Mouse (Mus musculus): ENCODE measurements around the gene Card10. TPM values are rescaled to one million over a fixed set of nuclear protein-coding genes. Genes with fewer than 3 reads are reported as not detected.

Card10 gene
- polyA plus RNA-seq, 1 experiment from 2014 or later: 4.3 TPM

DNA sequence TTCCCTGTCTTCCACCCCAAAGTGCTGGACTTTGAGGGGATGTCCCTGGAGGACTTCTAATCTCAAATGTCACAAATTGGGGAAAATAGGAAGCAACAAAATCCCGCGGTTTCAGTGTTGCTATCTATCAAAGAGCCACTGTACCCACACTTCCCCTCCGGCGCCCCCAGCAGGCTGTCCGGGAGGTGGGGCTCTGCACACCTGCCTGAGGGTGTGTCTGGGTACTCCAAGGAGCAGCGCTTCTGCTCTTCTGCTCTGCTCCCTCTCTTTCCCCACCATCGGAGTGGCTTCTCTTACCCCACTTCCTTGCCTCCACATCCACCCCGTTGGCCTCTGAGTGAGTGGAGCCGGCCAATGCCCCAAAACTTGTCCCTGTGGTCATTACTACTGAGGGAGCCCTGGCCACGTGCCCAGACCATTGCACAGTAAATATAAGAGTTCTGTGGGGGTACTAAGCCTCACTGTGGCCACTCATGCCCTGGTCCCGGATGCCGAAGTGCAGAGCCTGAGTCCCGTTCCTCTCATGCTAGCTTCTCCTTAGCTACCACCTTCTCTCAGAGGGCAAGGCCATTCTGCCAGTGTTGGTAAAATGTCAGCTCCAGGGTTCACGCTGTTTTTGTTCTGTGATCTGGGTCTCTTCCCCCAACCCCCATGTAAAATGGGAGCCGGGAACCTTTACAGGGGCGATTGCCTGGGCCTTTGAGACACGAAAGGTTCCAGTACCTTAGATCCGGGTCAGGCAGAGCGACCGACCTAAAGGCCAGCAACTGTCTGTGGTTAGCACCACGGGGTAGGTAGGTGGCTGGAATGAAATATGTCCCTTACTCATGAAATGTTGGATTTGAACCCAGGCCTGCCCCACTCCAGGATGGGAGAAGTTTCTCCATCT, 41.0 kb upstream of the Card10 start:
- H3K27me3 ChIP-seq (ENCODE audit: insufficient read depth, poor library complexity, severe bottlenecking): peaks cover 60% of the 10 kb centered on the region
- H3K9me3 ChIP-seq: no peaks in the 10 kb centered on the region
- peak overlapping the region; percentile 65 for H3K4me3 ChIP-seq
- peak overlapping the region; percentile 92 for H3K27ac ChIP-seq
- 39% methylated on average over 21 of the region's 21 CpGs for WGBS
- peaks cover 85% of the 10 kb centered on the region for H3K4me1 ChIP-seq (replicated peaks)
- H3K36me3 ChIP-seq: no peaks in the 10 kb centered on the region
- peak; percentile 17 for DNase-seq (ENCODE audit: low spot score)

- WGBS: under 1% methylated on average over 86 of the region's 86 CpGs
- Histone ChIP-seq H3K9me3 (no peaks in the 10 kb centered on the region), H3K27ac (peak within 1 kb of the TSS; percentile 92), H3K27me3 (ENCODE audit: insufficient read depth, poor library complexity, severe bottlenecking) (peaks cover 58% of the 10 kb centered on the region), H3K4me3 (peak within 1 kb of the TSS; percentile 65), H3K36me3 (no peaks in the 10 kb centered on the region), H3K4me1 (replicated peaks) (peaks cover 87% of the 10 kb centered on the region)
- DNase-seq (ENCODE audit: low spot score): peak; percentile 65
Observed at GRCm38 (mm10) chr15:78842371-78843163, 39.7 kb upstream of the Card10 start, which contains the start of gene Cdc42ep1. TSS of gene Cdc42ep1 (plus strand) at chr15:78842624.

DNA sequence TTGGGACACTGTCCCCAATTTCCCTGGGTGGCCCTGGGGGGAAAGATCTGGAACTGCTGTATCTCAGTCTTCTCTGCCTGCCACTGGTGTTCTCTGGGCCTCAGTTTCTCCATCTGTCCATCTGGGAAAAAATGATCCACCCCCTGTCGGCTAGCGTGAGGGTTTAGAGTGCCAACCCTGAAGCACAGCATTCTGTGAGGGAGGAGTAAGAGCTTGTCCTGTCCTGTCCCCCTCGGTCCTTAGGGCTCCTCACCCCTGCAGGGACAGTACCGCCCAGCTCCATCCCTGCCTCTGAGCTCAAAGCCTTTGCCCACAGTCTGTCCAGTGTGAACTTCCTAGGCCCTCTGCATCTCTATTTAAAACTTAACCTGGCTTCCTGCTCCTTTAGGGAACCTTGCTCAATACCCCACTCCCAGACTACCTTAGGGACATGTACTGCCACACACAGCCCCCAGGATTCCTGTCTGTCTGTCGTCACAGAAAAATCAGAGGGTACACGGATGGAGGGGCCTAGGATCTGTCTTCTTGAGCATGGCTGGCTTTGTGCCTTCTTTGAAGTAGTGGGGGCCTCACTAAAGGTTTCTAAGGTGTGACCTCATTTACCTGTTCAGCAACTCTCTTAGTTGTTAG, 38.4 kb upstream of the Card10 start:
- H3K27me3 ChIP-seq (ENCODE audit: insufficient read depth, poor library complexity, severe bottlenecking): peaks cover 56% of the 10 kb centered on the region
- H3K4me1 ChIP-seq (replicated peaks): peaks cover 81% of the 10 kb centered on the region
- peak overlapping the region; percentile 35 for H3K27ac ChIP-seq
- DNase-seq (ENCODE audit: low spot score): no peak
- no peak overlapping the region for H3K4me3 ChIP-seq
- H3K36me3 ChIP-seq: no peaks in the 10 kb centered on the region
- peaks cover 4% of the 10 kb centered on the region; the same call in 1 of the 2 replicates for H3K9me3 ChIP-seq
- WGBS: 36% methylated on average over 6 of the region's 6 CpGs

GRCm38 (mm10) chr15:78840751-78841150, 37.9 kb upstream of the Card10 start:
- peaks cover 56% of the 10 kb centered on the region for H3K27me3 ChIP-seq (ENCODE audit: insufficient read depth, poor library complexity, severe bottlenecking)
- DNase-seq (ENCODE audit: low spot score): no peak
- H3K27ac ChIP-seq: peak overlapping the region; percentile 81; the same call in 1 of the 2 replicates
- H3K9me3 ChIP-seq: peaks cover 4% of the 10 kb centered on the region; the same call in 1 of the 2 replicates
- no peaks in the 10 kb centered on the region for H3K36me3 ChIP-seq
- no peak overlapping the region for H3K4me3 ChIP-seq
- WGBS: 56% methylated on average over 11 of the region's 11 CpGs
- peaks cover 81% of the 10 kb centered on the region for H3K4me1 ChIP-seq (replicated peaks)

- peak overlapping the region; percentile 81 for H3K27ac ChIP-seq
- H3K27me3 ChIP-seq (ENCODE audit: insufficient read depth, poor library complexity, severe bottlenecking): peaks cover 53% of the 10 kb centered on the region
- peaks cover 4% of the 10 kb centered on the region; the same call in 1 of the 2 replicates for H3K9me3 ChIP-seq
- H3K4me3 ChIP-seq: no peak overlapping the region
- peaks cover 81% of the 10 kb centered on the region for H3K4me1 ChIP-seq (replicated peaks)
- peak; percentile 4 for DNase-seq (ENCODE audit: low spot score)
- H3K36me3 ChIP-seq: no peaks in the 10 kb centered on the region
- 48% methylated on average over 3 of the region's 3 CpGs for WGBS
Observed at GRCm38 (mm10) chr15:78840241-78840640, 37.4 kb upstream of the Card10 start.

DNA sequence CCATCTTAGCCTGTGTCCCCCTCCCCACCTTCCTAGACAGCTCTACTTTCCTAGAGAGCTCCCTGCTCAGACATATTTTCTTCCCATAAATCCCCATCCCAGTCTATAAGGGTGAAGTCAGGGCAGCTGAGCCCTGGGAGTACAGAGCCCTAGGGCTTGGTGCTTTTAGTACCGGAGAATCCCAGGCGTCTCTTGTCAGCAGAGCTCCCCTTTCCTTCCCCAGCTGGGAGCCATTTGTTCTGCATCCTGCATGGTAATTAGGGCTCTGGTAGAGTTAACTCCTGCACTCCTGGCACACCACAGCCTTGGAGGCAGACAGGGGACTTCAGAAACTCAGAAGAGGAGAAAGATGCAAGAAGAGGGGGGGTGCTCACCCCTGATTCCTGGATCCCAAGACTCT, 36.9 kb upstream of the Card10 start:
- Histone ChIP-seq H3K9me3 (peaks cover 4% of the 10 kb centered on the region; the same call in 1 of the 2 replicates), H3K36me3 (no peaks in the 10 kb centered on the region), H3K27me3 (ENCODE audit: insufficient read depth, poor library complexity, severe bottlenecking) (peaks cover 48% of the 10 kb centered on the region), H3K4me3 (no peak overlapping the region), H3K27ac (peak overlapping the region; percentile 81), H3K4me1 (replicated peaks) (peaks cover 81% of the 10 kb centered on the region)
- WGBS: 0% methylated on average over 2 of the region's 2 CpGs
- DNase-seq (ENCODE audit: low spot score): peak; percentile 48

DNA sequence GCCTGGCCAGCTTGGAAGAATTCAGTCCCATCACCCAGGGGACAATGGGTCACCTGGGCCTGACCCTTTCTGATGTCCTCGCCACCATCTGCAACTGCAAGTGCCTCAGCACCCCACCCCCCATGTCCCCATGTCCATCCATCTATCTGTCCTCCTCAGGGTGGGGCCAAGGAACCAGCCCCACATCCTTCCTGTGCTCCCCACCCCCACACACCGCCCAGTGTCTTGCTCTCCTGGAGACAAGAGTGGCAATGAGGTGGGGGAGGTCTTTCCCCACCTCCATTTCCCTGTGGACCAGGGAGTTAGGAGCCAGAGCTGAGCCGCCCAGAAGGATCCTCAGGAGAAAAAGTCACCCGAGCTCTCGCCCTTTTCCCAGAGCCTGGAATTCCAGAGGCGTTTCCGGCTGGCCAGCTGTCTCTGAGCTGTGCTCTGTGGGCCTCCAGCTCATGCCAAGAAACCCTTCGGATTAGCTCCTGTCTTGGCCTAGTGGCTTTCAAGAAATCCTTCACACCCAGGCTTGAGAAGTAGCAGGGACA, 33.3 kb upstream of the Card10 start:
- Histone ChIP-seq H3K36me3 (no peaks in the 10 kb centered on the region), H3K27me3 (ENCODE audit: insufficient read depth, poor library complexity, severe bottlenecking) (peaks cover 12% of the 10 kb centered on the region), H3K9me3 (peaks cover 4% of the 10 kb centered on the region; the same call in 1 of the 2 replicates), H3K4me1 (replicated peaks) (peaks cover 81% of the 10 kb centered on the region), H3K27ac (peak overlapping the region; percentile 92), H3K4me3 (no peak overlapping the region)
- DNase-seq (ENCODE audit: low spot score): peak; percentile 51
- 33% methylated on average over 8 of the region's 8 CpGs for WGBS

GRCm38 (mm10) chr15:78835200-78836085, 32.6 kb upstream of the Card10 start:
- Histone ChIP-seq H3K27ac (peak overlapping the region; percentile 92), H3K27me3 (ENCODE audit: insufficient read depth, poor library complexity, severe bottlenecking) (peaks cover 5% of the 10 kb centered on the region; the same call in 1 of the 2 replicates), H3K36me3 (no peaks in the 10 kb centered on the region), H3K4me3 (peak overlapping the region; percentile 7), H3K9me3 (peaks cover 4% of the 10 kb centered on the region; the same call in 1 of the 2 replicates), H3K4me1 (replicated peaks) (peaks cover 76% of the 10 kb centered on the region)
- peak; percentile 58 for DNase-seq (ENCODE audit: low spot score)
- WGBS: 6% methylated on average over 12 of the region's 12 CpGs

DNA sequence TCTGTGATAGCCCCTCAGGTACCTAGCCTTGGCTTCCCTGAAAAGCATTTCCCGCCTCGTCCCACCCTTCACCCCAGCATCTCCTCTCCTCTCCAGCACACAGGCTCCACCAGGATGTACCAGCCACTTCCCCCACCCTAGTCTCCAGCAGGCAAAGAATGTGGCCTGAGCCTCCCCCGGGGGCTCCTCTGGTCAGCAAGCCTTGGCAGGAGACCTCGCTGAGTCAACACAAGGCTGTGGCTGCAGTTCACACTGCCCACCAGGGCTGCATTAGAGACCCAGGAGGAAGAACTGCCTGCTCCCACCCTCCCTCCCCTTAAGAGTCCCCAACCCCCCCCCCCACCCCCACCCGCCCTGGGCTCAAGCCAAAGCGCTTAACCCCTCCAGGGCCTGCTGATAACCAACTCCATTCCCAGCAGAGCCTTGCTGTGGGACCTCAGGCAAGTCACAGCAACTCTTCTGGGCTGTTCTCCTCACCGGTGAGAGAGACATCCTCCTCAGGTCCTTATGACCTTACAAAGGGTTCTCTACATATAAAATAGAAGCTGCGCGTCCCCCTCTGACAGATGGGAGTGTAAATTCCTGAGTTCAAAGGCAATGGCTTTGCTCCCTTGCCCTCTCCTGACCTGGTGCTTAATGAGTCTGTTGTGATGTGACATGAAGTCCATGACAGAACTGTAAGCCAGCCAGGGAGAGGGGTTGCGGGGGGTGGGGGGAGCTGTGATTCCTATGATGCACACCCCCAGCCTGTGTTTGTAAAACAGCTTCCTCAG, 31.6 kb upstream of the Card10 start:
- H3K4me1 ChIP-seq (replicated peaks): peaks cover 66% of the 10 kb centered on the region
- no peak for DNase-seq (ENCODE audit: low spot score)

DNA sequence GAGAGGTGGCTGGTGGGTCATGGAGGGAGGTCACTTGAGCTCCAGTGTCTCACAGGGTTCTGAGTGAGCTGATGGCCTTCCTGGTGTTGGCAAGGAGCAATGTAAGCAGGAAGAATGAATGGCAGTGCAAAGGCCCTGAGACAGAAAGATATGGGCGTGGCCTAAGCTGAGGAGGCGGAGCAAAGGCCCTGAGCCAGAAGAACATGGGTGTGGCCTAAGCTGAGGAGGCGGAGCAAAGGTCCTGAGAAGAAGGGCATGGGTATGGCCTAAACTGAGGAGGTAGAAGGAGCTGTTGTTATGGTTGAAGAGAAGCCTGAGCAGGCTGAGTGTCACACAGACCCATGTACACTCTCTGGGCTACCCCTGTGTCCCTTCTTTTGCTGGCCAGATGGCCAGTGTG, 30.7 kb upstream of the Card10 start:
- 90% methylated on average over 3 of the region's 3 CpGs for WGBS
- H3K4me3 ChIP-seq: no peak overlapping the region
- DNase-seq (ENCODE audit: low spot score): no peak
- no peaks in the 10 kb centered on the region for H3K36me3 ChIP-seq
- H3K9me3 ChIP-seq: peaks cover 4% of the 10 kb centered on the region; the same call in 1 of the 2 replicates
- peaks cover 4% of the 10 kb centered on the region for H3K27me3 ChIP-seq (ENCODE audit: insufficient read depth, poor library complexity, severe bottlenecking)
- H3K4me1 ChIP-seq (replicated peaks): peaks cover 58% of the 10 kb centered on the region
- H3K27ac ChIP-seq: peak overlapping the region; percentile 92

More for the DNA sequence above, 31.6 kb upstream of the Card10 start:
- Histone ChIP-seq H3K27ac (peak overlapping the region; percentile 92), H3K4me3 (no peak overlapping the region), H3K36me3 (no peaks in the 10 kb centered on the region), H3K9me3 (peaks cover 4% of the 10 kb centered on the region; the same call in 1 of the 2 replicates), H3K27me3 (ENCODE audit: insufficient read depth, poor library complexity, severe bottlenecking) (no peaks in the 10 kb centered on the region)
- 34% methylated on average over 10 of the region's 10 CpGs for WGBS

DNA sequence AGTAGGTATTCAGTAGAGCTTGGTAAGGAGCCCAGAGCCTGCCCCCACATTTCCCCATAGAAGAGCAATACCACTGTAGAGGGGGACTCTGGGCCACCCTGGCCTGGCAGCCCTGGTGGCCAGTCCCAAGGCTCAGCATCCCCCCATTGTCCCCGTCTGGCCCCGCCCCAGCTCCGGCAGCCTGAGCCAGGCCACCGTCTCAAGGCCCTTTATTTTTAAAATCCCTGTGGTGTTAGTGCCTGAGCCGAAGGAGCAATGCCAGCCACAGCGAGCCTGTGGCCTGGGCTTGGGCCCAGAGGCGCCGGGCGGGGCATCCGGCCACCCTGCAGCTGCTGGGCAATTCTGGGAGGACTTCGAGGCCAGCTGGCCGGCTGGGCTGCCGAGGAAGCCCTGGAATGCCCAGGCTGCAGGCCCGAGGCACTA, 29.9 kb upstream of the Card10 start:
- 11% methylated on average over 14 of the region's 14 CpGs for WGBS
- Histone ChIP-seq H3K9me3 (peaks cover 4% of the 10 kb centered on the region; the same call in 1 of the 2 replicates), H3K4me3 (peak overlapping the region; percentile 21), H3K4me1 (replicated peaks) (peaks cover 65% of the 10 kb centered on the region), H3K36me3 (no peaks in the 10 kb centered on the region), H3K27me3 (ENCODE audit: insufficient read depth, poor library complexity, severe bottlenecking) (peaks cover 12% of the 10 kb centered on the region), H3K27ac (peak overlapping the region; percentile 92)
- DNase-seq (ENCODE audit: low spot score): peak; percentile 72
